Mouse (Mus musculus) left cerebral cortex, postnatal 14 days (tissue): ENCODE results near the gene Perm1. TPM values are rescaled to one million over a fixed set of nuclear protein-coding genes. Genes with fewer than 3 reads are reported as not detected.

Source experiments
- DNase-seq, 2 experiments: peaks; one replicate each; pipeline ENCODE4 v3.0.0; 2021 to 2022; ENCODE audit warnings: low spot score in 2 of 2, mixed read lengths in 1 of 2
- intact Hi-C: fragments of 180-260 bp; cut with DNase I; formaldehyde crosslinking; loops from one replicate; pipeline ENCODE4 v1.15.1; 2025
- long read RNA-seq, 2 experiments: library from polyadenylated mRNA; stranded (forward); transcript quantifications; one replicate each; pipeline ENCODE4 v2.0.0; 2021
- total RNA-seq, 2 experiments: library from RNA; stranded (reverse); gene quantifications; 2 replicates each; pipeline ENCODE4 v1.2.3; 2021

Perm1 gene
- total RNA-seq: under 1 TPM; 0.20 to 0.66 TPM
- long read RNA-seq, experiment 1: 0 reads
- long read RNA-seq, experiment 2: 0 reads

GRCm38 (mm10) chr4:156215649-156216048, at the start of gene Perm1:
Perm1 (plus strand) TSS chr4:156215868.
- intact Hi-C loops: no loop called here
- no peak for DNase-seq

GRCm38 (mm10) chr4:156166477-156166876, 49.2 kb upstream of the Perm1 start:
- intact Hi-C loops: loop anchor here (5.0 kb wide), 1 partner anchor 34 kb away; the partner anchor contains the start of gene Rnf223
- DNase-seq: no peak

GRCm38 (mm10) chr4:156168611-156169010, 47.1 kb upstream of the Perm1 start:
- DNase-seq: no peak
- intact Hi-C loops: loop anchor here (5.0 kb wide), 1 partner anchor 36 kb away; the partner anchor contains the start of gene Rnf223

GRCm38 (mm10) chr4:156169129-156169528, 46.5 kb upstream of the Perm1 start:
- DNase-seq: no peak
- intact Hi-C loops: loop anchor here (5.0 kb wide), 1 partner anchor 37 kb away; the partner anchor contains the start of gene Rnf223

- intact Hi-C loops: no loop called here
- DNase-seq: no peak
Measured at GRCm38 (mm10) chr4:156171828-156172227, 43.8 kb upstream of the Perm1 start.

GRCm38 (mm10) chr4:156177630-156178029, 38.0 kb upstream of the Perm1 start:
- intact Hi-C loops: no loop called here
- no peak for DNase-seq

- DNase-seq: no peak
- intact Hi-C loops: no loop called here
Measured at GRCm38 (mm10) chr4:156183747-156184146, 31.9 kb upstream of the Perm1 start.

- intact Hi-C loops: no loop called here
- DNase-seq: no peak
Measured at GRCm38 (mm10) chr4:156184291-156184954, 31.2 kb upstream of the Perm1 start.

GRCm38 (mm10) chr4:156185456-156185949, 30.2 kb upstream of the Perm1 start:
- peak in 1 of 2 experiments; percentile 24 for DNase-seq
- intact Hi-C loops: no loop called here

GRCm38 (mm10) chr4:156185950-156186850, 29.5 kb upstream of the Perm1 start:
- DNase-seq: peak in 1 of 2 experiments; percentile 69
- intact Hi-C loops: no loop called here

- intact Hi-C loops: no loop called here
- DNase-seq: no peak
Measured at GRCm38 (mm10) chr4:156188162-156188810, 27.4 kb upstream of the Perm1 start.

GRCm38 (mm10) chr4:156188811-156189323, 26.8 kb upstream of the Perm1 start:
- intact Hi-C loops: no loop called here
- DNase-seq: peak in 1 of 2 experiments; percentile 34

- intact Hi-C loops: no loop called here
- DNase-seq: peak in 1 of 2 experiments; percentile 28
Measured at GRCm38 (mm10) chr4:156192421-156193199, 23.1 kb upstream of the Perm1 start.

GRCm38 (mm10) chr4:156193200-156193590, 22.5 kb upstream of the Perm1 start:
- DNase-seq: no peak
- intact Hi-C loops: no loop called here

GRCm38 (mm10) chr4:156193906-156194305, 21.8 kb upstream of the Perm1 start:
- intact Hi-C loops: no loop called here

GRCm38 (mm10) chr4:156194346-156194745, 21.3 kb upstream of the Perm1 start:
- intact Hi-C loops: no loop called here
- no peak for DNase-seq

More at GRCm38 (mm10) chr4:156193906-156194305, 21.8 kb upstream of the Perm1 start:
- DNase-seq: no peak

- intact Hi-C loops: loop anchor here (2.0 kb wide), 1 partner anchor 39 kb away; the partner anchor contains the start of gene Plekhn1
- peak in 1 of 2 experiments; percentile 59 for DNase-seq
Measured at GRCm38 (mm10) chr4:156195927-156196870, 19.5 kb upstream of the Perm1 start.
